13 mouse cellular contexts compared by ENCODE assay signal in the genomic region with DNA sequence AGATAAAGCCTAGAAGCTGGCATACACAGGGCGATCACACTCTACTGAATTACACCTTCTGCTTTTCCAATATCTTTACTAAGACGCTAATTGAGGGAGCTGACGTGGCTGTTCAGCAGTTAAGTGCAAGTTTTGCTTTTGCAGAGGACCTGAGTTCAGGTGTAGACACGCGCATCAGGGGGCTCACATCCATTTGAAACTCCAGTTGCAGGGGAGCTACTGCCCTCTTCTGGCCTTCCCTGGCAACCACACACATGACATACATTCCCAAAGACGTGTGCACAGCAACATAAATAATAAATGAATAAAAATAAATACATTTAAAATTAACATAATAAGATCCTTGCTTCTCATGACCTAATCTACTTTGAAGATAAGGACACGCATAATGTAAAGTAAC. TPM values are rescaled to one million over a fixed set of nuclear protein-coding genes. Genes with fewer than 3 reads are reported as not detected.
A peak's percentile ranks its signal among the peaks of the same experiment; 100 is the strongest.
DNase-seq lines count a peak whose midpoint lies in the region; ATAC-seq and TF ChIP-seq lines count a peak whose summit lies in the region.
"Had no signal": no experiment of that assay in that cellular context is flagged by ENCODE, and none has a peak within 500 bp of the region (broad histone marks: within the 10 kb centered on the region; RNA-seq: fewer than 3 reads in every experiment).

No protein-coding gene starts in this region.

- H3K36me3 ChIP-seq in intestine, postnatal 0 days (ENCODE audit: control insufficient read depth, insufficient read depth): no peaks in the 10 kb centered on the region
- H3K36me3 ChIP-seq in intestine, embryonic 15.5 days: no peaks in the 10 kb centered on the region
- no peaks in the 10 kb centered on the region for H3K36me3 ChIP-seq in testis, adult 2 months (ENCODE audit: control insufficient read depth, insufficient read depth, low read length)
- H3K36me3 ChIP-seq in hindbrain, embryonic 12.5 days: no peaks in the 10 kb centered on the region
- no peaks in the 10 kb centered on the region for H3K36me3 ChIP-seq in hindbrain, embryonic 10.5 days
- H3K36me3 ChIP-seq: limb, embryonic 10.5 days; midbrain, embryonic 10.5 days had no signal

- peak; percentile 56 for TF ChIP-seq CTCF in intestine, postnatal 0 days (IDR thresholded peaks at IDR 0.05; ENCODE audit: low read depth)
- TF ChIP-seq CTCF in testis, adult 2 months (IDR thresholded peaks at IDR 0.05; ENCODE audit: control insufficient read depth, insufficient read depth, insufficient replicate concordance, low read depth, low read length): peak; percentile 31; the same call in 1 of the 2 replicates
- TF ChIP-seq CTCF in embryonic fibroblast, embryonic 13.5 days (IDR thresholded peaks at IDR 0.05; ENCODE audit: borderline replicate concordance, insufficient read depth, low read length): peak; percentile 35; the same call in 1 of the 2 replicates

- H3K9me3 ChIP-seq in intestine, postnatal 0 days (ENCODE audit: control insufficient read depth): no peaks in the 10 kb centered on the region
- no peaks in the 10 kb centered on the region for H3K9me3 ChIP-seq in intestine, embryonic 15.5 days
- H3K9me3 ChIP-seq in hindbrain, embryonic 12.5 days (replicated peaks): no peaks in the 10 kb centered on the region
- no peaks in the 10 kb centered on the region for H3K9me3 ChIP-seq in hindbrain, embryonic 10.5 days
- H3K9me3 ChIP-seq: heart, embryonic 10.5 days; limb, embryonic 10.5 days; midbrain, embryonic 10.5 days had no signal

- no peak for TF ChIP-seq POLR2A in testis, adult 2 months (IDR thresholded peaks at IDR 0.05; ENCODE audit: control insufficient read depth, low read depth, low read length)
- TF ChIP-seq POLR2A in embryonic fibroblast, embryonic 13.5 days (IDR thresholded peaks at IDR 0.05; ENCODE audit: low read depth, low read length): no peak

- no peak overlapping the region for H3K27ac ChIP-seq in intestine, postnatal 0 days (ENCODE audit: low read depth, low read length)
- no peak overlapping the region for H3K27ac ChIP-seq in intestine, embryonic 15.5 days
- no peak overlapping the region for H3K27ac ChIP-seq in testis, adult 2 months (ENCODE audit: control insufficient read depth, insufficient read depth, low read depth, low read length)
- no peak overlapping the region for H3K27ac ChIP-seq in embryonic fibroblast, embryonic 13.5 days (ENCODE audit: insufficient read depth, low read length)
- H3K27ac ChIP-seq in hindbrain, embryonic 12.5 days: no peak overlapping the region
- H3K27ac ChIP-seq in hindbrain, embryonic 10.5 days: no peak overlapping the region
- H3K27ac ChIP-seq: heart, embryonic 10.5 days; limb, embryonic 10.5 days; midbrain, embryonic 10.5 days had no signal

- intact Hi-C loops in heart, postnatal 14 days (cut with DNase I): loop anchor here (10.0 kb wide), 1 partner anchor 609 kb away; no protein-coding TSS in a partner anchor

- H3K4me1 ChIP-seq in intestine, postnatal 0 days (replicated peaks; ENCODE audit: control insufficient read depth, insufficient read depth, low read length): no peaks in the 10 kb centered on the region
- H3K4me1 ChIP-seq in intestine, embryonic 15.5 days (replicated peaks): no peaks in the 10 kb centered on the region
- no peaks in the 10 kb centered on the region for H3K4me1 ChIP-seq in testis, adult 2 months (ENCODE audit: control insufficient read depth, insufficient read depth, low read length)
- no peaks in the 10 kb centered on the region for H3K4me1 ChIP-seq in embryonic fibroblast, embryonic 13.5 days (ENCODE audit: control insufficient read depth, insufficient read depth, low read length)
- no peaks in the 10 kb centered on the region for H3K4me1 ChIP-seq in hindbrain, embryonic 12.5 days
- H3K4me1 ChIP-seq in hindbrain, embryonic 10.5 days (replicated peaks): peaks cover 5% of the 10 kb centered on the region; the same call in 1 of the 2 replicates

- ATAC-seq in intestine, postnatal 0 days: no peak
- ATAC-seq in intestine, embryonic 15.5 days: no peak
- ATAC-seq in hindbrain, embryonic 12.5 days (ENCODE audit: low FRiP score): no peak

- 86% methylated on average over 7 of the region's 7 CpGs for WGBS in intestine, postnatal 0 days
- 92% methylated on average over 7 of the region's 7 CpGs for WGBS in intestine, embryonic 15.5 days
- 91% methylated on average over 7 of the region's 7 CpGs for WGBS in hindbrain, embryonic 12.5 days
- 89% methylated on average over 7 of the region's 7 CpGs for WGBS in hindbrain, embryonic 10.5 days

- H3K9ac ChIP-seq in intestine, postnatal 0 days (ENCODE audit: low read depth, low read length): no peak overlapping the region
- no peak overlapping the region for H3K9ac ChIP-seq in intestine, embryonic 15.5 days
- H3K9ac ChIP-seq in hindbrain, embryonic 12.5 days: no peak overlapping the region

- DNase-seq in testis, postnatal 14 days (ENCODE audit: low spot score): no peak
- no peak for DNase-seq in heart, postnatal 14 days
- no peak for DNase-seq in hindbrain, embryonic 10.5 days (ENCODE audit: low spot score)
- DNase-seq: cerebellum, adult 9-11 months; kidney, adult 18-20 months had no signal

- H3K27me3 ChIP-seq in intestine, postnatal 0 days (replicated peaks; ENCODE audit: control insufficient read depth, insufficient read depth, low read length): no peaks in the 10 kb centered on the region
- no peaks in the 10 kb centered on the region for H3K27me3 ChIP-seq in intestine, embryonic 15.5 days (replicated peaks)
- no peaks in the 10 kb centered on the region for H3K27me3 ChIP-seq in testis, adult 2 months (ENCODE audit: control insufficient read depth, insufficient read depth, low read length)
- no peaks in the 10 kb centered on the region for H3K27me3 ChIP-seq in hindbrain, embryonic 12.5 days
- H3K27me3 ChIP-seq in hindbrain, embryonic 10.5 days (ENCODE audit: insufficient read depth, poor library complexity, severe bottlenecking): no peaks in the 10 kb centered on the region

- no peak overlapping the region for H3K4me2 ChIP-seq in intestine, postnatal 0 days (replicated peaks; ENCODE audit: low read depth)
- H3K4me2 ChIP-seq in intestine, embryonic 15.5 days (replicated peaks): no peak overlapping the region
- no peak overlapping the region for H3K4me2 ChIP-seq in hindbrain, embryonic 12.5 days (replicated peaks)

- no peak overlapping the region for H3K4me3 ChIP-seq in intestine, postnatal 0 days (ENCODE audit: low read depth, low read length)
- no peak overlapping the region for H3K4me3 ChIP-seq in intestine, embryonic 15.5 days (replicated peaks)
- H3K4me3 ChIP-seq in testis, adult 2 months (ENCODE audit: control insufficient read depth, low read depth, low read length): no peak overlapping the region
- H3K4me3 ChIP-seq in embryonic fibroblast, embryonic 13.5 days (ENCODE audit: insufficient read depth, low read length): no peak overlapping the region
- H3K4me3 ChIP-seq in hindbrain, embryonic 12.5 days: no peak overlapping the region
- no peak overlapping the region for H3K4me3 ChIP-seq in hindbrain, embryonic 10.5 days
- H3K4me3 ChIP-seq: heart, embryonic 10.5 days; limb, embryonic 10.5 days; midbrain, embryonic 10.5 days had no signal

RNA-seq across cellular contexts. Expression of a gene that starts 2.5 kb away (rescaled TPM):
- polyA plus RNA-seq in intestine, postnatal 0 days (2015; fragmentation: Nextera tagmentation; extraction: Ambion mirVana): 8.3 TPM in 2 replicates
- polyA plus RNA-seq in intestine, embryonic 15.5 days (2015; fragmentation: Nextera tagmentation; extraction: Ambion mirVana): 21.6 and 22.7 TPM in 2 replicates
- polyA plus RNA-seq in testis, adult 2 months (2012; rRNA removed): 7.0 and 8.4 TPM in 2 replicates
- polyA plus RNA-seq in embryonic fibroblast, embryonic 13.5 days (2011; ENCODE audit: insufficient read length, low read depth, missing spikeins): 6.5 and 13.2 TPM in 2 replicates
- 14.8 and 15.6 TPM in 2 replicates for polyA plus RNA-seq in hindbrain, embryonic 12.5 days (2016; fragmentation: Nextera tagmentation; extraction: Ambion mirVana)
- 10 to 100 TPM; 48.8 to 50.5 TPM for total RNA-seq in heart, postnatal 14 days (2021)
- 13.8 and 16.3 TPM in 2 replicates for polyA plus RNA-seq in hindbrain, embryonic 10.5 days (2016; fragmentation: Nextera tagmentation; extraction: Ambion mirVana)
